Mouse (Mus musculus) thymus, postnatal 25 days (tissue): ENCODE data around the gene Srpk3.
"Not testable (repeated sequence)": the region's sequence is repeated elsewhere in the genome, so short reads cannot be mapped to it uniquely, and the experiment has no call there.

Experiments
- DNase-seq: peaks from one replicate; pipeline ENCODE4 v3.0.0; 2022

Srpk3 gene

DNA sequence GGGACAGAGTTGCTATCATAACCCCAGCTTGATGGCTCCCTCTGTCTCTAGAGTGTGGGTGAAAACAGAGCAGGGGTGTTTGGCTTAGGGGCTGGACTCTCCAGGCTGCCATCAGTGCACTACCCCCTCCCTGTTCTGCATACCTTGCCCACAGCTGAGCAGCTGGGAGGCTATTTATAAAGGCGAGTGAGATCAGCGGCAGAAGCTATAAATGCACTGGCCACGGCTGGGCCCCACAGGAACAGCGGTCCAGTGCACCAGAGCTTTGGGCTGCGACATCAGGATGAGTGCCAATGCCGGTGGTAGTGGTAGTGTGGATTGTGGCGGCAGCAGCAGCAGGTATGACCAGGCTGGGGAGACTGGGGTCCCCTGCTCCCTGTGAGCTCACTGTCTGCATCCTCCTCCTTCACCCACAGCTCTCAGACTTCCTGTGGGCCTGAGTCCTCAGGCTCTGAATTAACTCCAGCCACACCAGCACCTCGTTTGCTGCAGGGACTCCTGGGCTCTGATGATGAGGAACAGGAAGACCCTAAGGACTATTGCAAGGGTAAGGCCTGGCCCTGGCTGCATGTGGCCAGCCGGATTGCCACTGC, at the start of gene Srpk3:
Gene Srpk3 (plus strand): TSS at position 238 of the 593 bp plus-strand sequence.
- DNase-seq: no peak

DNA sequence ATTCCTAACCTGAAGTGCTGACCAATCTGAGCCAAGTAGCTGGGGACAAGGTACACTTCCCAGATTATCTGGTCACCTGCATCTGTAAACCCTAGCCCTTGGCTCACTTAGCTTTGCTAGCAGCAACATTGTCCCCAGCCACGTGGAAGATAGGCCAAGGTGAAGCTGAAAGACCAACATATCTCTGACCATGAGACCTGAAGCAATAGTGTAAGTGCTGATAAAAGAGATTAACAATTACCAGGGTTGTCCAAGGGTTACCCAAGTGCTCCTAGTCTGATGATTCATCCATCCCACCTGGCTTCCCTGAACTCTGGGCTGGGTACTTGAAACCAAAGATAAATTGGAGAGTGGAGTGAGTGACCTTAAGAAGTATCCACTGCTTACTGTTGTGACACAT, 43.3 kb upstream of the Srpk3 start:
- no peak for DNase-seq

DNA sequence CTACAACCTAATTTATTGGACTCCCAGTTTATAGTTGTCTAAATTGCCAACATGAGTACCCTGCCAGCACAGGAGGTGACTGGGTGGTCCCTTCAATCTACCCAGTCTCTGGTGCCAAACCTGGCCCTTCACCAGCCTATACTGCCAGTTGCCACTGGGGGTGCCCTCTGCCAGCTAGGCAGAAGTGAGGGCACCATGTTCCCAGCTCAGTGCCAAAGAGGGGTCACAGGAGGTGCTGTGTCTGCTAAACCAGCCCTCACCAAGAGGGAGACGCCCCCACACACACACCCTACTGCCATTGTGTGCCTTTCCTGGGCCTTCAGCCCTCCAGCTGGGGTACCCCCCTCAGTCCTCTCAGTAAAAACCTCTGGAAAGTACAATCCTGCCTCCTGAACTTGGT, 36.0 kb upstream of the Srpk3 start:
- no peak for DNase-seq

DNA sequence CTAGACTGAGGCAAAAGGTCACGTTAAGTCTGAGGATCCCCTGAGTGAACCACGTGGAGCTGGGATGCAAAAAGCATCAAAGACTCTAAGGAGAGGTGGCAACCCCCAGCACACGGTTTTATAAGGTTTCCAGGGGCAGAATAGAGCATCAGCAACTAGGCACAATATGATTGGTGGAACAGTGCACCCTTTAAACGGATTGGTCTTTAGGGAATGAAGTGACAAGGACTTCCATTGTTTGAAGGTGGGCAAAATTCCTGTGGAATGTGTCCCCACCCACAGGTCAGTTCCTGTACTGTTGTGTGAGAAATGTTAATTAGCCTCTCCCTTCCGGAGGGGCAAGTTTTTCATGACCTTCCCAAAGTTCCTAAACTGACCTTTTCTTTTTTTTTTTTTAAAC, 35.1 kb upstream of the Srpk3 start:
- DNase-seq: no peak

GRCm38 (mm10) chrX:73739841-73740240, 34.4 kb upstream of the Srpk3 start:
- not testable (repeated sequence) for DNase-seq

DNA sequence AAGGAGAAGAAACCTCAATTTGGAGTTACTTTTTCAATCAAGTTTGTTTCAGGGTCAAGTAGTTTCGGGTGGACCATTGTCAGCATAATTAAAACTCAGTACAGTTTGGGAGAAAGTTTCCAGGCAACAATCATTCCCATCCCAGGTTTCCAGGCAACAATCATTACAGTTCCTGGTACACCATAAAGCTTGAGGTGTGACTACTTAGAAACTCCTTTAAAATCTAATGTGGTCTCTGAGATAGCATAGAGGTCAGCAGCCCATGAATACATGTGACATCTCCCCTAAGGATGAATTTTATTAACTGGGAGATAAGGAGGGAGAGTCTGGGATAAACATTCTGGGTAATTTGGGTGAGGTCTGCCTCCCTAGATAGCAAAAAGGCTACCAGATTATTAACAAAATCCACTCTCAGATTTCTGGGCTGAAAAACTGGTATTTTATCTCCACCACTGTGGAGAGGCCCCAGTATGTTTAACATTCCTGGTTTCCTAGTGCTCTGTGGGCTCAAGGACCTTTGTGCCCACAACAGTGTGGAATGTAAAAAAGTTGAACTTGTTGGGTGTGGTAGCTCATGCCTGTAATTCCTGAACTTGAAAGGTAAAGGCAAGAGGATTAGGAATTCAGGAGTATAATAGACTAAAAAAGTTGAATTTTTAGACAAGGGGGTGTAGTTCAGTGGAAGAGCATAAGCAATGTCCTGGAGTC, 29.3 kb upstream of the Srpk3 start:
- DNase-seq: no peak

DNA sequence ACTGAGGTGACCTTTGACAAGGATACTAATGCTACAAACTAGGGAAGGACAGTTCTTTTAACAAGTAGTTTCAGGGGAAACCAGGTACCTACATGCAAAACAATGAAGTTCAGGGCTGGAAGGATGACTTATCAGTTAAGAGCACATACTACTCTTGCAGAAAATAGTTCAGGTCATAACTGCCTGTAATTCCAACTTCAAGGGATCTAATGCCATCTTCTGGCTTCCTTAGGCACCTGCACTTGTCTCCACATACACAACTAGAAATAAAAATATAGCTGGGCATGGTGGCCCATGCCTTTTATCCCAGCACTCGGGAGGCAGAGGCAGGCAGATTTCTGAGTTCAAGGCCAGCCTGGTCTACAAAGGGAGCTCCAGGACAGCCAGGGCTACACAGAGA, 25.2 kb upstream of the Srpk3 start:
- no peak for DNase-seq

- DNase-seq: no peak
Observed at GRCm38 (mm10) chrX:73756334-73757140, 17.7 kb upstream of the Srpk3 start, which contains the start of gene Plxnb3. Gene Plxnb3 (plus strand): TSS chrX:73757090.

DNA sequence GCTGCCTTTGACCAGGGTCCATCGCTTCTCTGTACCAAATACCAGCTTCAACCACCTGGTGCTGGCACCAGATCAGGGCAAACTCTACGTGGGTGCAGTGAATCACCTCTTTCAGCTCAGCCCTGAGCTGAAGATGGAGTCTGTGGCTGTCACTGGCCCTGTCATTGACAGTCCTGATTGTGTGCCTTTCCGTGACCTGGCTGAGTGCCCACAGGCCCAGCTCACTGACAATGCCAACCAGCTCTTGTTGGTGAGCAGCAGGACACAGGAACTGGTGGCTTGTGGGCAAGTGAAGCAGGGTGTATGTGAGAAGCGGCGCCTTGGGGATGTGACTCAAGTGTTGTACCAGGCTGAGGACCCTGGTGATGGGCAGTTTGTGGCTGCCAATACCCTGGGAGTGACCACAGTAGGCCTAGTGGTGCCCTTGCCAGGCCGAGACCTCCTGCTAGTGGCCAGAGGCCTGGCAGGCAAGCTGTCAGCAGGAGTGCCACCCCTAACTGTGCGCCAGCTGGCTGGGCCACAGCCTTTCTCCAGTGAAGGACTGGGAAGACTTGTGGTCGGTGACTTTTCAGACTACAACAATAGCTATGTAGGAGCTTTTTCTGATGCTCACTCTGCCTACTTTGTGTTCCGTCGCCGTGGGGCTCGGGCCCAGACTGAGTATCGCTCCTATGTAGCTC, 15.5 kb upstream of the Srpk3 start:
- no peak for DNase-seq

GRCm38 (mm10) chrX:73765311-73765710, 8.9 kb upstream of the Srpk3 start:
- no peak for DNase-seq

DNA sequence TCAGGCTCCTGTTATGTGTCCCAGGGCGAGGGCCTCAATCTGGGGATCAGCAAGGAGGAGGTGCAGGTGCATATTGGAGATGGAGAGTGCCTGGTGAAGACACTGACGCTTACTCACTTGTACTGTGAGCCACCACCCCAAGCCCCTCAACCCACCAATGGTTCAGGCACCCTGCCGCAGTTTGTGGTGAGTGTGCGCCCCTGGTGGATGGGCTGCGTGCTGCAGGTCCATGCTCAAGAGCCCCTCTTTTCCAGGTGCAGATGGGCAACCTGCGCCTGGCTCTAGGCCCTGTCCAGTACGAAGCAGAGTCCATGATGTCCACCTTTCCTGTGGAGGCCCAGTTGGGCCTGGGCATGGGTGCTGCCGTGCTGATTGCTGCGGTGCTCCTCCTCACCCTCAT, 6.9 kb upstream of the Srpk3 start:
- peak; percentile 31 for DNase-seq

DNA sequence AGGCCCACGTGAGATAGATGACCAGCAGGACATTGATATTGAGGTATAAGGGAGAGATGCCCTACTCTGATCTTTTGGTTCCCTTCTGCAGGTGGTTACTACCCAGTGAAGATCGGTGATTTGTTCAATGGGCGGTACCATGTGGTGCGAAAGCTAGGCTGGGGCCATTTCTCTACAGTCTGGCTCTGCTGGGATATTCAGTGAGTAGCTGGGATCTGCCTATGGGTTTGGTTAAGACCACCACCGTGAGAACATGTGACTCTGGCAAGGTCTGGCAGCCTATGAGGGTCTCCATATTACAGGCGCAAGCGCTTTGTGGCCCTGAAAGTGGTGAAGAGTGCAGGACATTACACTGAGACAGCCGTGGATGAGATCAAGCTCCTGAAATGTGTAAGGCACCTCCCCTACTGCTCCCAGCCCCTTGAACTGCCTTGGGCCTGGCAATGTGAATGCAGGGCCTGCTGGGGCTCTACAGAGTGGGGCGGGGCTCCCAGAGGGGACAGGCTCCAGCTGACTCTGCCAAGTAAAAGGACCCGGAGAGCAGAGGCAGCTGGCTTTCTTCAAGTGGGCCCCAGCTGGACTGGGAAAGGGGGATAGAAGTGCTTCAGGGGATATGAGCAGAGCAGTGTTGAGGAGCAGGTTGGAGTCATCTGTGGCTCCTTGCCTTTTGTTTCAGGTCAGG, 738 bp downstream of the Srpk3 start:
- DNase-seq: no peak

DNA sequence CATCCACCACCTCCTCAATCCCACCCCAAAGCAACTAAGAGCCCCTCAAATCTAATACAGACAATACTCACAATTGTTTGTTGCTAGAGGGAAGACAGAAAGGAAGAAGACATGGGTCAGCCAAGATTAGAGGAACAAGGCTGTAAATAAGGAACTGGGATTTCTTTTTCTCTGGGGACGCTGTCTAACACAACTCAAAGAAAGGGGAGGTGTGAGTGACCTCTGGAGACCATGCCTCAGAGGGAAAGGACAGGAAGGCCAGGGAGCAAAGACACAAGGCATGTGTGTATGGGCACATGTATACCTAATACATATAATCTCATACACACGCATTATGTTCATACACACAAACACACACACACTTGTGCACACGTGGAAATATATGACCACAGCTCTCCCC, 8.0 kb downstream of the Srpk3 start:
- DNase-seq: no peak

DNA sequence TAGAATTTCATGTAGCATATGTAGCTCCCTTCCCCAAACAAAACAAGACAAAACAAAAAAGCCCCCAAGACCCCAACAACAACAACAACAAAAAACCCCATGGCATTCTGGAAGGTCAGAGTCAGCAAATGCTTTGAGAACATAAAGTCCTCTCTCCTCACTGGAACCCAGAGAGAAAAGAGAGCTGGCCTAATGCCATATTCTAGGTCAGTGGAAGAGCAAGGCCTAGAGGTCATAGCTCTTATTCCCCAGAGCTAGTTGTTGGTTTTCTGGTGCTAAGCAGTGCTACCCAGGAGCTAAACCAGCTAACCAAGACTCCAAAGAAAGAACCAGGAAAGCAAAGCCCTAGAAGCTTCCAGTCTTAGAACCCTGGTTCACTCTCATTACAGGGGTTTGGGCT, 11.5 kb downstream of the Srpk3 start:
- no peak for DNase-seq

- DNase-seq: peak; percentile 93
Observed at GRCm38 (mm10) chrX:73786364-73787224, 12.4 kb downstream of the Srpk3 start, which contains the start of the genes Idh3g and Ssr4. Gene Idh3g (minus strand): TSS chrX:73786897. Gene Ssr4 (plus strand): TSS chrX:73787028.

- no peak for DNase-seq
Observed at GRCm38 (mm10) chrX:73787225-73787558, 13.0 kb downstream of the Srpk3 start.

DNA sequence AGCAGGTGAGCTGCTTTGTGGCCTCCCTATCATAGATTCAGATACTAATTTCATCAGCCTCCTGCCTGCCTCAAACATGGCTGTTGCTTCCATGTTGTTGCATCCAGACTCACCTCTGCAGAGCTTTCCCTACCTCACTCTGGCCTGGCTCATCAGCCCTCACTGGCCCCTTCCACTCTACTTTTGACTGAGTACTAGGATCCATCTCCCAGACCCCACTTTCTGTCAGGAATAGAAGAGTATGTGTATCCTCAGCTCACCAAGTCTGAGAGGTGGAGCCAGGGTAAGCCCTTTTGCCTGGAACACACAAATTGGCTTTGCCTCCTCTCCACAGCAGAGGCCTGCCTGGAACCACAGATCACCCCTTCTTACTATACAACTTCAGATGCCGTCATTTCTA, 14.3 kb downstream of the Srpk3 start:
- no peak for DNase-seq

DNA sequence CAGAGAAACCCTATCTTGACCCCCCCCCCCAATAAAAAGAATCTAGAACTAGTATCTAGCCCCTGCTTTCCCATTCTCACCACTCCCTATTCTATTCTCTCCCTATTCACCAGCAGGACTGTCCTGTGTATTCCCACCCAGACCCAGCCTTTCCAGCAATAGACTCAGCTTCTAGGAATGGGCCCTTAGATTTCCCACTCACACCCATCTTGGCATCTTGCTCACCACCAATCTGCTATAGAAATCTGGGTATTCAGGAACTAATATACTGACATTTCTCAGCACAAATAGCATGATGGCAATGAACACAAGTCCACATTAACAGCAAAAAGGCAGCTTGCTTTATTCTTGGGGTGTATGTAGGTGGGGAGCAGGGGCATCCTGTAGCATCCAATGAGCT, 18.8 kb downstream of the Srpk3 start:
- DNase-seq: no peak

- DNase-seq: no peak
Observed at GRCm38 (mm10) chrX:73793505-73793904, 19.3 kb downstream of the Srpk3 start.

- DNase-seq: no peak
Observed at GRCm38 (mm10) chrX:73797511-73797910, 23.3 kb downstream of the Srpk3 start.

DNA sequence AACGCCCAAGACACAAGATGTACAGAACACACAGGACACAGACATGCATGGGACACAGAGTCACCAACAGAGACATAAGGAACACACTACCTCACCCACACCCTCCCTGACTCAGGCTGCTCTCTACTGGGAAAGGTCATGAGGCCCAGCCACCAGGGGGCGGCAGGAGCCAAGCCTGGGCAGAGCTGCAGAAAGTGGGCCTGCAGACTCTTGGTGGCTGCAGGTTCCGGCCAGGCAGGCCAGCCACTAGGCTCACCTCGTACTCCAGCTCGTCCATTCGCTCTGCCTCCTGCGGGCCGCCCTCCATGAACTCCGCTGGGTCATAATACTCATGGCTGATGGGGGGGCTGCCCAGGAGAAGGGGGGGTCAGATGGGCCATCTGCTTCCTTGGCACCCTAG, 24.3 kb downstream of the Srpk3 start:
- DNase-seq: peak; percentile 79

DNA sequence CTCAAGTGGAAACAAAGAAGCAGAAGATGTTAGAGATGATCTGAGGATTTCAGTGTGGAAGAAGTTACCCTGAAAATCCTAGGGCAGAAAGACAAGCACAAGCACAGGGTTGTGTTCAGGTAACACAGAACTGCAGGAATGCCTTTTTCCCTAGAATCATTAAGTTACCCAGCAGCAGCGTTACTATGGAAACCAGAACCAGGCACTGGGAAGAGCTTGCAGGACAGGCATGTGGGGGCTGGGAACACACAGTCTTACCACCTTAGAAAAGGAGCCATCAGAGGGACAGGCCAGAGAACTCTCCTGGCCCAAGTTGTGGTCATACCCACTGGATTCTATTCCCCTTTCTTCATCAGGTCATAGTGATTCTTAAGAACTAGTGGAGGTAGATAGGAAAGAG, 31.6 kb downstream of the Srpk3 start:
- no peak for DNase-seq
